Mouse (Mus musculus) myocyte (in vitro differentiated cells): ENCODE results near the gene Glt28d2.

Experiments
- CEBPB ChIP-seq: IDR thresholded peaks from 2 replicates; pipeline ENCODE4 v1.6.1; 2011; ENCODE audit warnings: mild to moderate bottlenecking, moderate library complexity; ENCODE audit not compliant: poor library complexity, insufficient read depth, severe bottlenecking
- MYOG ChIP-seq, 3 experiments: IDR thresholded peaks; one replicate each; pipeline ENCODE4 v1.6.1; 2011; ENCODE audit warnings: control low read depth in 2 of 3, low read depth in 2 of 3, mild to moderate bottlenecking in 2 of 3; ENCODE audit not compliant: insufficient read length in 2 of 3, control insufficient read depth in 1 of 3, insufficient read depth in 1 of 3
- POLR2A ChIP-seq: IDR thresholded peaks from one replicate; pipeline ENCODE4 v1.6.1; 2011; ENCODE audit warnings: low read depth, mild to moderate bottlenecking, control low read depth, moderate library complexity; ENCODE audit not compliant: insufficient read length
- TCF12 ChIP-seq: IDR thresholded peaks from one replicate; pipeline ENCODE4 v1.6.1; 2011; ENCODE audit warnings: mild to moderate bottlenecking, control low read depth; ENCODE audit not compliant: poor library complexity, insufficient read depth, severe bottlenecking

DNA sequence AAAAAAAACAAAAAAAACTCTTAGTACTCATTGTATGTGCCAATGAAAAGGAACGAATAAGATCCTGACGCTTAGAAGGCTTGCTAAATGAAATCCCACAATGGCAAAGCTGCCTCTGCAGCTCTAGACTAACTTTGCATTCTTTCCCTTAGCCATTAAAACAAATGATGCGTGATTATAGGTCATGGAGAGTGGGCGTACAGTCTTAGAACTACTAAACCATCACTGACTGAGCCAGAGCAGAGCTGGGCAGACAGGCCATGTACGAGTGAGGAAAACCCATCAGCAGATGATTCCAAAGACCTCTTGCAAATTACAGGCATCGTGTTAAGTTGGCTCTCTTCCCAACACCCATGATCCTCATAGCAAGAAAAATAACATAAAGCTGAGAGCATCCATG lies 59.5 kb downstream of the Glt28d2 start:
- TF ChIP-seq TCF12: no peak
- no peak for TF ChIP-seq POLR2A
- TF ChIP-seq MYOG (IDR thresholded peaks at IDR 0.05; ENCODE audit: control insufficient read depth in 1 of 3, insufficient read depth in 1 of 3, insufficient read length in 2 of 3, low read depth in 2 of 3): no peak
- TF ChIP-seq CEBPB: no peak
